Mouse (Mus musculus) forelimb bud, embryonic 11.5 days (tissue): ENCODE results near the gene Ttc26.

Experiments
- DNase-seq: peaks from one replicate; pipeline ENCODE4 v3.0.0-alpha.2; 2012; ENCODE audit warnings: low read depth, low spot score

The Ttc26 gene

DNA sequence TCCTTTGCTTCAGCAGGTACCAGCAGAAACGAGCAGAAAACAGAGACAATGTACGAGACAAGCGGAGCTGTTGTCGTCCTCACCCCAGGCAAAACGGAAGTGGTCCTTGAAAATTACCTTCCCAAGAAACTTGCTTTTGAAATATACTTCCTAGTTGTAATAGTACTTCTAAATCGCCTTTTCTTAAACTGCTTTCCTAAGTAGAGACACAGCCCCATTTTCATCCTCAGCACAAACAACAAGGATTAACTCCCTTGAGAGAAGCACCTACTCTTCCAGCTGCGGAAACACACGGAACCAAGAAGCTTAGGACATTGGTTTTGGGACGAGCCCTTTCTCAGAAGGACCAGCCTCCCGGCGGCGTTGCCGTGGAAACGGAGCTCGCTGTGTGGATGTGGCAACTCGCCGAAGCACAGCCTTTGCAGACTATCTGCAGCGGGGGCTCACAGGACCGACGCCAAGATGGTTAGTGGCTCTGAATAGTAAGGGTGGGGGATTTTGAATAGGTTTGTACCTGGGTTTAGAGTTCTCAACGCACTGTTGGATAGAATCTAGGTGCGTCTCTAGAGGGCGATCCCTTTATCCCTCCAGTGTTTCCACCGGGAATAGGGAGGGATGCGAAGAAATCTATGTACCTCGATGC, at the start of gene Ttc26:
Ttc26 (plus strand) TSS at position 341 of the 643 bp plus-strand sequence.
- peak; percentile 94 for DNase-seq

GRCm38 (mm10) chr6:38335264-38335663, 46.0 kb upstream of the Ttc26 start:
- DNase-seq = no peak

DNA sequence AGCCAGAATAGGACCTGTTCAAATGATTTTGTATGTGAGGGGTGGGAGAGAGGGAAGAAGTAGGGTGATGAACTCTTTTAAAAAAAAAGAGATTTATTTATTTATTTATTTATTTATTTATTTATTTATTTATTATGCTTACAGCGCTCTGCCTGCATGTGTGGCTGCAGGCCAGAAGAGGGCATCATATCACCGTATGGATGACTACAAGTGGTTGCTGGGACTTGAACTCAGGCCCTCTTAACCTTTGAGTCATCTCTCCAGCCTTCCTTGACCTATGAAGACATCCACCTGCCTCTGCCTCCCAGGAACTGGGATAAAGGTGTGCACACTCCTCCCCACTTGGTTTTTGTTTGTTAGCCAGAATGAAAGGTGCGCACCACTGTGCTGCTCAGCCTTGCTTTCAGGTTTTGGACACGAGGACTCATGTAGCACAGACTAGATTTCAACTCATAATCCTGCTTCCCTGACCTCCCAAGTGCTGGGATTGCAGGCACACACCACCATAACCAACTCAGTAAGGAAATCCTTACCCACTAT, 44.0 kb upstream of the Ttc26 start:
- DNase-seq = no peak

DNA sequence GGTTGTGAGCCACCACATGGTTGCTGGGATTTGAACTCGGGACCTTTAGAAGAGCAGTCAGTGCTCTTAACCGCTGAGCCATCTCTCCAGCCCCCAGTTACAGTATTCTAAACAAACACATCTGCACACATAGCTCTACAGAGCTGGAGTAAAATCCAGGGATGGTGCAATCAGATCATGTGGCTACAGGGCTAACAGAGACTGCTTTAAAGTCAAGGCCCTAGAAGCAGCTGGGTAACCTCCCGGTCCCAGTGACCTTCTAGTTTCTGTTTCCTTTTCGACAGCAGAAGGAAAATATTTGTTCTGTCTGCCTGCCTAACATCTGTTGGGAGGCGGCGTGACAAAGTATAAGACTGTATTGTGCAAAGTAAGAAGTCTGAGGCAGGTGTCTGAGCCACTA, 43.3 kb upstream of the Ttc26 start:
- DNase-seq = no peak

DNA sequence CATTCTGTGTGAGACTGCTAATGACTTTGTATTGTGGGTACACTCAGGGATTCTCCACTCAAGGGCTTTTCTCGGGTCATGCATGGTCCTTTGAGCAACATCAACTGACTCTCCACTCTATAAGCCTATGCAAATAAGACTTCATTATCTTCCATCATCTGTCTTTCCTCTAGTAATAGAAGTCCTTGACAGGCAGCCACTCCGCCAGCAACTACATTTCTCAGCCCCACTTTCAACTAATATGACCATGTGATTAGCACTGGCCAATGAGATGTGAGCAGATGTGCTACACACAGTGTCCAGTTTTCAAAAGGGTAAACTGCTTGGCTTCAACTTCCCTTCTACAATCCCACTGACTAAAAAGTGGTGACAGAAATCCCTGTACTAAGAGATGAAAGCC, 42.2 kb upstream of the Ttc26 start:
- DNase-seq = no peak

- no peak for DNase-seq
These were observed 39.3 kb upstream of the Ttc26 start for GRCm38 (mm10) chr6:38341751-38342665.

DNA sequence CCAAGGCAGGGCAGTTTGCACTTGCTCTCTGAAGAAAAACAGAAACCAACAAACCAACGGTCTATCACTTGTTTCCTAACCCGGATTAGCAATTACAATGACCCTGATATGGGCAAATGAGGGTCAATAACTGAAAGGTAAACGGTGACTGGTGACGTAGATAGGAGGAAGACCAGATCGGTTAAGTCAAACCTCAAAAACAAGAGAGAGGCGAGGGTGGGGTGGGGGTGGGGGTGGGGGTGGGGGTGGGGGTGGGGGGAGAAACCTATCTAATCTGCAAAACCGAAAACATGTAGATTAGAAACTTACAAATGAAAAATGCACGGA, 38.6 kb upstream of the Ttc26 start:
- DNase-seq = no peak

DNA sequence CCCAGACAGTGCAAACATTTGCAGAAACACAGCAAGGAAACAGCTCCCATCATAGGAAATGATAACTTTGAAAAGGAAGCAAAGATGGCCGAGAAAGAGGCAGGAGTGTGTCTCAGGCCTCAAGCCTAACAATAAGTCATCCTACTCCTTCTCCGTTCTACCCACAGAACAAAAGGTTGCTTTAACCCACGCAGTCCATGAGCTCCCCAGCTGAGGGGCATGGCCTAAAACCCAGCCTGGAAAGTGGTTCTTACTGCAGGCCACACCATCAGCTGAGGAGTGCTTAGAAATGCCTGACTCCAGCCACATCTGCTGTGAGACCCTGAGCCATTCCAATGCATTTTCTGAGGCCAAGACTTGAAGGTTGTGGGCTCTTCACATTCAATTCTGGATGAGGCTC, 37.7 kb upstream of the Ttc26 start:
- DNase-seq = no peak

GRCm38 (mm10) chr6:38344006-38344670, 37.1 kb upstream of the Ttc26 start:
- DNase-seq = no peak

DNA sequence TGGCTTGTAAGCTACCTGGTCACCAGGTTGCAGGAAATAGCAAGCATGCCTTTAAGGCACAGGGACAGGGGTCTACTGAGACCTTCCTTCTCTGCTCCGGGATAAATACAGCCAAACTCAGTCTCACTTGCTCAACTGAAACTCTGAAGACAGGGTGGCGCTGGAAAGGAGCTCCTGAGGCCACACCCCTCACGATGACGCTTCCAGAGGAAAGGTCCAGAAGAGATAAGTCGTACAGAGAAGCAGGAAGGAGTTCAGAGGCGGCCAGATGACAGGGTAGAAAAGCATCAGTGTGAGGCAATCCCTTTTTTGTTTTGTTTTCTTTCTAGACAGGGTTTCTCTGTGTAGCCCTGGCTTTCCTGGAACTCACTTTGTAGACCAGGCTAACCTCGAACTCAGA, 35.5 kb upstream of the Ttc26 start:
- DNase-seq = no peak

GRCm38 (mm10) chr6:38347875-38348274, 33.4 kb upstream of the Ttc26 start:
- no peak for DNase-seq

GRCm38 (mm10) chr6:38348811-38349453, 32.3 kb upstream of the Ttc26 start:
- DNase-seq = no peak

- no peak for DNase-seq
These were observed 31.5 kb upstream of the Ttc26 start for GRCm38 (mm10) chr6:38349806-38350205.

DNA sequence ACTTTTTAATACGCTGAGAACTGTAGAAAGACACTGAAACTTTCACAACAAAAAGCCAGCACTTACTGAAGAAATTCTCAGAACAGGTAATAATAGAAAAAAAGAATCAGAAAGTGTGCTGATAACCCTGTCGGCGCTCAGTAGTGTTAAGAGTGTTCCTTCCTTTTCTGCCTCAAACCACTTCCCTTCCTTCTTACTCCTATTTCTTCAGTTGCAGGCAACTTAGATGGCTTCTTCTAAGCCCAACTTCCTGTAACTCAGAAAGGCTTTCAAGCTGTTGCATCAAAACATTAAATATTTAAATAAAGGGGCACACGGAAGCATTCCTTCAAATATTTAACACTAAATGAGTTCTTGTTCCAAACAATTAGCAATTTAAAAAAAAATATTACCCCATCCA, 29.3 kb upstream of the Ttc26 start:
- no peak for DNase-seq

DNA sequence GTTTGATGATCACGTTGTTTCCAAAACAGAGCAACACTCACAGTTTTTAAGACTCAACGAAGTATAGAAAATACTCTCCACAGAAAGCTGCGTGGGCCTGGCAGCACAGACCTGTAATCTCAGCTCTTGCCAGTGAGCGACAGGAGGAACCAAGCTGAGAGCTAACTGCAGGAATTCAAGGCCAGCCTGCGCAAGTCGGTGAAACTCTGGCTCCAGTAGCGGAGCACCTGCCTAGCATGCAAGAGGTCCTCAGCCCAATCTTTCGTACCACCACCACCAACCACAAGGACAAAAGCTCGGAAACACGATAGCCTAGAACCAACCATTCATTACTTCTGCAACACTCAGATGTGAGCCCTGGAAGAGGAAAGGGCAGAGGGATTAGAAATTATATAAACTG, 28.8 kb upstream of the Ttc26 start:
- no peak for DNase-seq

GRCm38 (mm10) chr6:38353181-38353580, 28.1 kb upstream of the Ttc26 start:
- no peak for DNase-seq

- DNase-seq = peak; percentile 35
These were observed 27.2 kb upstream of the Ttc26 start, which contains the start of gene Zc3hav1 for GRCm38 (mm10) chr6:38353811-38354722. Zc3hav1 (minus strand) TSS chr6:38354603.

DNA sequence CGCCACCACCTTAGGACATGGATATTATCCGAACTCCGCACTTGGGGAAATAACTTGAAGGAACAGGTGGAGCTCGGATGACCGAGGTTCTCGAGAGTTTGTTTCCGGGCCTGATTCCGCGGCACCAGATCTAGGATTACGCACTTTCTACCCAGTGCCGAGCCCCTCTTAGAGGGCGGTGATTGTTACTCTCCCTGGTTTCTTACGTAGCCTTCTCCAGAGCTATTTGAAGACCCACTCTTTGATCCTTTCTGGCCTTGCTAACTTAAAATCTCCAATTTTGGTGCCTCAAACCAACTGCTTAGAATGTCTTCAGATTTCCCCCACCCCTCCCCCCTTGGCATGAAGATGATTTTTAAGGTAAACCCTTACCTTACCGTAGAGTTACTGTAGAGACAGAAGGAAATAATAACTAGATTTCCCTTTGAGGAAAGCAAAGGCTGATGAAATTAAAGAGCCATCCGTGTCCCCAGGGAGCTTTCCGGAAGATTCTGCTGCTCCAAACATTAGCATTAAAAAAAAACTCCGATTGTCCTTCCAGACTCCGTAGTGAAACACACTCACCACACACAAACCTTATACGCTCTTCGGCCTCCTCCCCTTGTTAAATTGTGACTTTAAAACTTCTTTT, 26.4 kb upstream of the Ttc26 start:
- DNase-seq = peak; percentile 31

DNA sequence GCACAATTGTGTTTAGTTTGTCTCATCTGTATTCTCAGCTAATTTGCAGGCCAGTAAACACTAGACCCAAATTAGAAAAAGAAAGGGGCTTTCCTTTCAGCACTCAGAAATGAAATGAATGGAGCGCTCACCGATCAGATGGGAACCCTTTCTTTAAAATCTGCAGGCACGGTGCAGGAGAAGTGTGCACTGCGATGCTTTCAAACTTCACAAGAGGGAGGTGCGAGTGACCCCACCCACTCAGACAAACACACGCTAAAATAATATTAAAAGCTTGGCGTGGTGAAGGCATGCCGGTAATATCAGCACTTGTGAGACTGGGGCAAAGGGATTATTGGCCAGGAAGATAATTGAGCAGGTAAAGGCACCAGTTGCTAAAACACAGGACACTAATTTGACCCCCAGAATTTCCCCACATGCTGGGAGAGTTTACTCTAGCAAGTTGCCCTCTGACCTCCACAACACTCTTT, 25.9 kb upstream of the Ttc26 start:
- no peak for DNase-seq

- DNase-seq = no peak
These were observed 25.4 kb upstream of the Ttc26 start for GRCm38 (mm10) chr6:38355862-38356261.
